Mouse (Mus musculus) T-helper 1 cell (primary cell): Measurements from ENCODE around the gene Fgf6.

ENCODE experiments used
- in situ Hi-C: fragments of 300-600 bp; cut with MboI, MseI; formaldehyde crosslinking; loops from one replicate; pipeline ENCODE4 v1.15.1; 2025; ENCODE audit warnings: high pct_unique_total_duplicates

Gene Fgf6

DNA sequence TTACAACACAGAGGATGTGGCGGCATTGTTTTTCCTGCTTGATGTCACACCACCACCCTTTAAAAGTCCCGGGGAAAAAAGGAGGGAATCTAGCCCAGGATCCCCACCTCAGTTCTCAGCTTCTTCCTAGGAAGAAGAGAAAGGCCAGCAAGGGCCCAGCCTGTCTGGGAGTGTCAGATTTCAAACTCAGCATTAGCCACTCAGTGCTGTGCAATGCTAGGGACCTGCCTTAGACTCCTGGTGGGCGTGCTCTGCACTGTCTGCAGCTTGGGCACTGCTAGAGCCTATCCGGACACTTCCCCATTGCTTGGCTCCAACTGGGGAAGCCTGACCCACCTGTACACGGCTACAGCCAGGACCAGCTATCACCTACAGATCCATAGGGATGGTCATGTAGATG, 57.4 kb downstream of the Fgf6 start, which contains the start of gene Fgf23:
Gene Fgf23, plus strand, starts transcription at position 86 of the 400 bp plus-strand sequence.
- in situ Hi-C loops, result loop anchor here (25.0 kb wide), 1 partner anchor 789 kb away; no protein-coding TSS in a partner anchor
